Mouse (Mus musculus) heart, postnatal 0 days (tissue): ENCODE data around the gene Psme2. TPM values are rescaled to one million over a fixed set of nuclear protein-coding genes. Genes with fewer than 3 reads are reported as not detected.
A peak's percentile ranks its signal among the peaks of the same experiment; 100 is the strongest.

Experiments
- ATAC-seq: fragments of 200-750 bp; cut with Nextera tagmentation; 2 replicates; pipeline ENCODE4 v1.8.0; 2017; ENCODE audit warnings: low read depth, moderate number of reproducible peaks, moderate library complexity; ENCODE audit not compliant: insufficient read depth
- DNase-seq: peaks from one replicate; pipeline ENCODE4 v3.0.0-alpha.2; 2016; ENCODE audit warnings: low spot score
- H3K27ac ChIP-seq: fragments of 300-500 bp; sonication (generic); 2 replicates; pipeline ENCODE4 v1.5.1; 2014; ENCODE audit warnings: low read depth, mild to moderate bottlenecking
- H3K27me3 ChIP-seq: fragments of 300-500 bp; sonication (generic); 2 replicates; pipeline ENCODE4 v1.6.1; 2014; ENCODE audit warnings: low read length, mixed read lengths; ENCODE audit not compliant: control insufficient read depth, insufficient read depth
- H3K36me3 ChIP-seq: fragments of 300-500 bp; sonication (generic); replicated peaks from 2 replicates; pipeline ENCODE4 v1.6.1; 2014; ENCODE audit warnings: low read length, mixed read lengths; ENCODE audit not compliant: control insufficient read depth, insufficient read depth
- H3K4me1 ChIP-seq: fragments of 300-500 bp; sonication (generic); 2 replicates; pipeline ENCODE4 v1.6.1; 2014; ENCODE audit warnings: antibody characterized with exemption; ENCODE audit not compliant: control insufficient read depth, insufficient read depth
- H3K4me2 ChIP-seq: fragments of 300-500 bp; sonication (generic); 2 replicates; pipeline ENCODE4 v1.6.1; 2014; ENCODE audit warnings: low read depth, mild to moderate bottlenecking, low read length, moderate library complexity
- H3K4me3 ChIP-seq: fragments of 300-500 bp; sonication (generic); 2 replicates; pipeline ENCODE4 v1.5.1; 2014; ENCODE audit warnings: low read depth, low read length
- H3K9ac ChIP-seq: fragments of 300-500 bp; sonication (generic); replicated peaks from 2 replicates; pipeline ENCODE4 v1.6.1; 2014; ENCODE audit warnings: low read depth, low read length, mixed read lengths
- H3K9me3 ChIP-seq: fragments of 300-500 bp; sonication (generic); replicated peaks from 2 replicates; pipeline ENCODE4 v1.6.1; 2016; ENCODE audit warnings: low read length; ENCODE audit not compliant: control insufficient read depth
- CTCF ChIP-seq: IDR thresholded peaks from 2 replicates; pipeline ENCODE4 v1.5.1; 2016; ENCODE audit warnings: antibody characterized with exemption, control low read depth, low read depth
- EP300 ChIP-seq: IDR thresholded peaks from 2 replicates; pipeline ENCODE4 v1.6.1; 2016; ENCODE audit warnings: antibody characterized with exemption, low read depth
- WGBS: fragments of 180-500 bp; shearing (Covaris S2); extraction: QIAGEN DNeasy Blood & Tissue Kit; methylation state at CpG from one replicate; pipeline ENCODE4 v1.1.7; 2014; 5-methylcytosine and 5-hydroxymethylcytosine counted together
- polyA plus RNA-seq: library from polyadenylated mRNA; unstranded; fragments of >200 nt; fragmentation: Nextera tagmentation; extraction: Ambion mirVana; gene quantifications from 2 replicates; pipeline ENCODE4 v1.2.1, GENCODE M21; 2015
- total RNA-seq: library from RNA; depleted of rRNA; stranded (reverse); fragments of >200 nt; gene quantifications from 2 replicates; pipeline ENCODE4 v1.2.3, GENCODE M21; 2014; ENCODE audit warnings: low replicate concordance; rRNA removed

Psme2 gene
- total and polyA plus RNA-seq, 2 experiments from 2014 or later: 35.3 to 220 TPM

DNA sequence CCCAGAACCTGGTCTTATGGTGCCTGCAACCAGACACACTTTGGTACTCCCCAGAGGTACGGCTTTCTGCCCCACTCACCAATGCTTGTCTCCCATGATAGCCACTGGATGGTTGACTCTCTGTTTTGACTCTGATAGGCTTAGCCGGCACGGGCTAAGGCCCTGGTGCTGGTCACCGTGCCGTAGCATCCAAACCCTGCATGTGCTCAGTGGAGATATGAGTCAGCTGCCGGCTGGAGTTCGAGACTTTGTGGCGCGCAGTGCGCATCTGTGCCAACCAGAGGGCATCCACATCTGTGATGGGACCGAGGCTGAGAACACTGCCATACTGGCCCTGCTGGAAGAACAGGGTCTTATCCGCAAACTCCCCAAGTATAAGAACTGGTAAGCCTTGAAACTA, 48.6 kb downstream of the Psme2 start:
- H3K27me3 ChIP-seq: no peaks in the 10 kb centered on the region
- H3K9me3 ChIP-seq: no peaks in the 10 kb centered on the region
- no peak overlapping the region for H3K9ac ChIP-seq
- ATAC-seq (no peak), DNase-seq (no peak)
- no peak for TF ChIP-seq CTCF
- no peak for TF ChIP-seq EP300
- no peak overlapping the region for H3K27ac ChIP-seq
- WGBS: 93% methylated on average over 12 of the region's 12 CpGs
- no peak overlapping the region for H3K4me2 ChIP-seq
- peaks cover 40% of the 10 kb centered on the region for H3K36me3 ChIP-seq
- H3K4me3 ChIP-seq: no peak overlapping the region
- peaks cover 13% of the 10 kb centered on the region for H3K4me1 ChIP-seq

DNA sequence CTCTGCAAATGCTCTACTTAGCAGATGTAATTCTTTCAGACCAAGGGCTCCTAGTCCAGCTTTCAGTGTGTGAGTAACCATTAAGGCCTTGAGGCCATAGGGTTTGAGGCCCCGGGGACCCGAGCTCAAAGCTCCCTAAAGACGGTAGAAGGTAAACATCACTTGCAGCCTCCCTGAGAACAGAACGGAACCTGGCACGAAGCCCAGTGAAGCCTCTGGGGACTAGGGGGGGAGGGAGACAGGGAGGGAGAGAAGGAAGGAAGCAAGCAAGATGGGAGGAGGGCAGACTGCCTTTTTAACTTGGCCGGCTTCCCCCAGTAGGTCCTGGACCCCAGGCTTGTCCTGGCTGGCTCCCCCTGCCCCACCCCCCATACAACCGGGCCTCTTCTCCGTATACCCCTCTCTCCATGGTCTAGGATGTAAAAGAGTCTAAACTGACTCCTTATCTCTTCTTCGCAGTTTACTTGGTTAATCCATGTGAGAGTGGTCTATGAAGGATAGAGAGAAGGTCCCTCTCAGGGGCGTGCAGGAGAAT, 50.1 kb downstream of the Psme2 start:
- H3K36me3 ChIP-seq: peaks cover 26% of the 10 kb centered on the region
- TF ChIP-seq EP300 (0 out of 2 replicates have a peak, but pooled peaks have one; percentile 29), CTCF (no peak)
- peaks cover 13% of the 10 kb centered on the region for H3K4me1 ChIP-seq
- ATAC-seq (peak; percentile 45), DNase-seq (peak; percentile 67)
- H3K27me3 ChIP-seq: no peaks in the 10 kb centered on the region
- 6% methylated on average over 10 of the region's 10 CpGs for WGBS
- H3K4me2 ChIP-seq: peak overlapping the region; percentile 83
- peak overlapping the region; percentile 77 for H3K9ac ChIP-seq
- H3K9me3 ChIP-seq: no peaks in the 10 kb centered on the region
- H3K4me3 ChIP-seq: peak overlapping the region; percentile 73
- peak overlapping the region; percentile 87 for H3K27ac ChIP-seq

GRCm38 (mm10) chr14:55540067-55540786, 50.7 kb downstream of the Psme2 start, which contains the start of gene Pck2:
Gene Pck2, plus strand, starts transcription at chr14:55540266.
- H3K27ac ChIP-seq: peak within 1 kb of the TSS; percentile 87
- ATAC-seq (peak; percentile 90), DNase-seq (peak; percentile 94)
- H3K36me3 ChIP-seq: peaks cover 20% of the 10 kb centered on the region
- under 1% methylated on average over 32 of the region's 32 CpGs for WGBS
- peak within 1 kb of the TSS; percentile 73 for H3K4me3 ChIP-seq
- H3K9me3 ChIP-seq: no peaks in the 10 kb centered on the region
- H3K27me3 ChIP-seq: no peaks in the 10 kb centered on the region
- TF ChIP-seq CTCF: no peak
- TF ChIP-seq EP300: no peak
- peaks cover 13% of the 10 kb centered on the region for H3K4me1 ChIP-seq
- peak within 1 kb of the TSS; percentile 83 for H3K4me2 ChIP-seq
- H3K9ac ChIP-seq: peak within 1 kb of the TSS; percentile 77

Other genes starting within 250 kb of the Psme2 start
Only the 30 nearest of the 31 such genes appear.
- gene Dhrs4, start 112.4 kb downstream of the Psme2 start, total RNA-seq: 36.5 and 48.8 TPM in 2 replicates
- 82.5 and 83.3 TPM in 2 replicates for gene Dhrs4, start 112.4 kb downstream of the Psme2 start, polyA plus RNA-seq
- 3.4 and 6.1 TPM in 2 replicates for gene Carmil3, start 100.5 kb downstream of the Psme2 start, total RNA-seq
- 0.49 and 0.56 TPM in 2 replicates for gene Carmil3, start 100.5 kb downstream of the Psme2 start, polyA plus RNA-seq
- 0.08 TPM in 1 of 2 replicates, not detected in the other for gene Cpne6, start 80.7 kb downstream of the Psme2 start, total RNA-seq
- 0.08 and 0.26 TPM in 2 replicates for gene Cpne6, start 80.7 kb downstream of the Psme2 start, polyA plus RNA-seq
- not detected in 2 replicates for gene Nrl, start 66.1 kb downstream of the Psme2 start, total RNA-seq
- gene Nrl, start 66.1 kb downstream of the Psme2 start, polyA plus RNA-seq: not detected in 2 replicates
- gene Pck2, start 50.8 kb downstream of the Psme2 start, total RNA-seq: 48.3 and 85.2 TPM in 2 replicates
- gene Pck2, start 50.8 kb downstream of the Psme2 start, polyA plus RNA-seq: 22.6 and 24.2 TPM in 2 replicates
- gene Dcaf11, start 31.1 kb downstream of the Psme2 start, total RNA-seq: 74.4 and 84.9 TPM in 2 replicates
- gene Dcaf11, start 31.1 kb downstream of the Psme2 start, polyA plus RNA-seq: 75.2 and 81.6 TPM in 2 replicates
- 15.5 TPM in 1 of 2 replicates, not detected in the other for gene A730061H03Rik, start 30.7 kb downstream of the Psme2 start, total RNA-seq
- 1.3 and 1.4 TPM in 2 replicates for gene A730061H03Rik, start 30.7 kb downstream of the Psme2 start, polyA plus RNA-seq
- 212 and 277 TPM in 2 replicates for gene Fitm1, start 15.5 kb downstream of the Psme2 start, total RNA-seq
- 181 and 195 TPM in 2 replicates for gene Fitm1, start 15.5 kb downstream of the Psme2 start, polyA plus RNA-seq
- gene Psme1, start 13.0 kb downstream of the Psme2 start, total RNA-seq: 145 and 181 TPM in 2 replicates
- gene Psme1, start 13.0 kb downstream of the Psme2 start, polyA plus RNA-seq: 250 and 254 TPM in 2 replicates
- 36.1 and 37.6 TPM in 2 replicates for gene Emc9, start 5.8 kb downstream of the Psme2 start, total RNA-seq
- 52.9 and 54.1 TPM in 2 replicates for gene Emc9, start 5.8 kb downstream of the Psme2 start, polyA plus RNA-seq
- 15.0 and 20.1 TPM in 2 replicates for gene Rnf31, start 595 bp upstream of the Psme2 start, total RNA-seq
- gene Rnf31, start 595 bp upstream of the Psme2 start, polyA plus RNA-seq: 10.3 and 13.6 TPM in 2 replicates
- 31.5 and 44.7 TPM in 2 replicates for gene Irf9, start 12.5 kb upstream of the Psme2 start, total RNA-seq
- gene Irf9, start 12.5 kb upstream of the Psme2 start, polyA plus RNA-seq: 11.6 and 14.2 TPM in 2 replicates
- 1.5 and 9.1 TPM in 2 replicates for gene Rec8, start 26.9 kb upstream of the Psme2 start, total RNA-seq
- 1.9 and 2.1 TPM in 2 replicates for gene Rec8, start 26.9 kb upstream of the Psme2 start, polyA plus RNA-seq
- 34.9 and 49.8 TPM in 2 replicates for gene Ipo4, start 44.8 kb upstream of the Psme2 start, total RNA-seq
- 32.0 and 37.6 TPM in 2 replicates for gene Ipo4, start 44.8 kb upstream of the Psme2 start, polyA plus RNA-seq
- gene Gm49378, start 46.8 kb upstream of the Psme2 start, total RNA-seq: 0.15 and 6.9 TPM in 2 replicates
- gene Gm49378, start 46.8 kb upstream of the Psme2 start, polyA plus RNA-seq: 1.1 and 1.2 TPM in 2 replicates
- gene Tm9sf1, start 52.7 kb upstream of the Psme2 start, total RNA-seq: 62.8 and 83.3 TPM in 2 replicates
- 62.7 and 67.4 TPM in 2 replicates for gene Tm9sf1, start 52.7 kb upstream of the Psme2 start, polyA plus RNA-seq
- gene Tssk4, start 59.1 kb upstream of the Psme2 start, total RNA-seq: 0.12 TPM in 1 of 2 replicates, not detected in the other
- gene Tssk4, start 59.1 kb upstream of the Psme2 start, polyA plus RNA-seq: 0.25 and 0.31 TPM in 2 replicates
- 62.4 and 66.0 TPM in 2 replicates for gene Mdp1, start 69.4 kb upstream of the Psme2 start, total RNA-seq
- gene Mdp1, start 69.4 kb upstream of the Psme2 start, polyA plus RNA-seq: 98.6 and 104 TPM in 2 replicates
- 27.4 and 31.8 TPM in 2 replicates for gene Gmpr2, start 80.8 kb upstream of the Psme2 start, total RNA-seq
- 27.7 and 29.2 TPM in 2 replicates for gene Gmpr2, start 80.8 kb upstream of the Psme2 start, polyA plus RNA-seq
- gene Nedd8, start 81.0 kb upstream of the Psme2 start, total RNA-seq: 137 and 141 TPM in 2 replicates
- 460 and 483 TPM in 2 replicates for gene Nedd8, start 81.0 kb upstream of the Psme2 start, polyA plus RNA-seq
- 11.9 and 20.2 TPM in 2 replicates for gene Tinf2, start 90.7 kb upstream of the Psme2 start, total RNA-seq
- 15.9 and 17.1 TPM in 2 replicates for gene Tinf2, start 90.7 kb upstream of the Psme2 start, polyA plus RNA-seq
- gene Tgm1, start 122.8 kb upstream of the Psme2 start, total RNA-seq: 0.85 and 1.3 TPM in 2 replicates
- 0.11 and 0.27 TPM in 2 replicates for gene Tgm1, start 122.8 kb upstream of the Psme2 start, polyA plus RNA-seq
- gene Rabggta, start 131.2 kb upstream of the Psme2 start, total RNA-seq: 35.6 and 36.8 TPM in 2 replicates
- 20.8 and 21.8 TPM in 2 replicates for gene Rabggta, start 131.2 kb upstream of the Psme2 start, polyA plus RNA-seq
- 51.9 and 58.1 TPM in 2 replicates for gene Dhrs1, start 154.6 kb upstream of the Psme2 start, total RNA-seq
- gene Dhrs1, start 154.6 kb upstream of the Psme2 start, polyA plus RNA-seq: 62.9 and 65.0 TPM in 2 replicates
- 20.2 and 26.3 TPM in 2 replicates for gene Nop9, start 154.6 kb upstream of the Psme2 start, total RNA-seq
- gene Nop9, start 154.6 kb upstream of the Psme2 start, polyA plus RNA-seq: 13.1 and 14.2 TPM in 2 replicates
- gene Cideb, start 167.3 kb upstream of the Psme2 start, total RNA-seq: 0.31 and 0.34 TPM in 2 replicates
- 2.8 and 3.6 TPM in 2 replicates for gene Cideb, start 167.3 kb upstream of the Psme2 start, polyA plus RNA-seq
- gene Ltb4r2, start 170.3 kb upstream of the Psme2 start, total RNA-seq: not detected in 2 replicates
- gene Ltb4r2, start 170.3 kb upstream of the Psme2 start, polyA plus RNA-seq: 0.10 and 0.22 TPM in 2 replicates
- 0.62 TPM in 1 of 2 replicates, not detected in the other for gene Ltb4r1, start 174.8 kb upstream of the Psme2 start, total RNA-seq
- gene Ltb4r1, start 174.8 kb upstream of the Psme2 start, polyA plus RNA-seq: 0.38 and 0.40 TPM in 2 replicates
- 16.2 and 17.4 TPM in 2 replicates for gene Adcy4, start 193.0 kb upstream of the Psme2 start, total RNA-seq
- gene Adcy4, start 193.0 kb upstream of the Psme2 start, polyA plus RNA-seq: 10.6 TPM in 2 replicates
- gene Ripk3, start 197.8 kb upstream of the Psme2 start, total RNA-seq: 8.5 and 16.3 TPM in 2 replicates
- 9.3 and 9.4 TPM in 2 replicates for gene Ripk3, start 197.8 kb upstream of the Psme2 start, polyA plus RNA-seq